8 mouse cellular contexts compared by ENCODE assay signal in genomic region chrX:65734577-65734976, GRCm38 (mm10).
DNase-seq lines count a peak whose midpoint lies in the region; TF ChIP-seq lines count a peak whose summit lies in the region.

No protein-coding gene starts in this region.

- no peak overlapping the region for H3K4me3 ChIP-seq in MEL (ENCODE audit: control insufficient read depth in 1 of 2, insufficient read depth in 1 of 2, low read depth in 2 of 2, low read length in 2 of 2)

- H3K4me1 ChIP-seq in MEL (ENCODE audit: control insufficient read depth in 1 of 2, insufficient read depth in 2 of 2, low read length in 2 of 2): no peaks in the 10 kb centered on the region

- peak; percentile 57 for TF ChIP-seq RAD21 in MEL (IDR thresholded peaks at IDR 0.05; ENCODE audit: low read depth, low read length)

- DNase-seq in cerebellum, adult 9-10 months: peak; percentile 4
- DNase-seq in cerebellum, adult 8-10 months: no peak
- peak; percentile 15 for DNase-seq in layer of hippocampus, adult 11-12 months (ENCODE audit: low spot score)
- no peak for DNase-seq in layer of hippocampus, postnatal 36 days
- peak; percentile 15 for DNase-seq in MEL (ENCODE audit: low read depth, low spot score)
- DNase-seq in layer of hippocampus, adult 9-10 months (ENCODE audit: low spot score): peak; percentile 8
- DNase-seq in thymus, postnatal 0 days (ENCODE audit: low spot score): no peak
- DNase-seq in ovary, postnatal 14 days (ENCODE audit: low spot score): no peak

- H3K27ac ChIP-seq in MEL (ENCODE audit: control insufficient read depth, low read depth, low read length): no peak overlapping the region

- TF ChIP-seq CTCF in MEL (IDR thresholded peaks at IDR 0.05 in 2 of 3, conservative IDR thresholded peaks at IDR 0.05 in 1 of 3; ENCODE audit: control insufficient read depth in 1 of 3, insufficient read depth in 1 of 3, low read depth in 2 of 3, low read length in 3 of 3, poor library complexity in 1 of 3, severe bottlenecking in 1 of 3): peak in 2 of 3 experiments; percentile 14 to 48; a peak in 3 of 6 replicates

- H3K36me3 ChIP-seq in MEL (ENCODE audit: control insufficient read depth in 1 of 2, insufficient read depth in 2 of 2, low read length in 2 of 2): no peaks in the 10 kb centered on the region

- TF ChIP-seq EP300 in MEL (IDR thresholded peaks at IDR 0.05; ENCODE audit: low read depth in 1 of 2, low read length in 2 of 2): no peak

- TF ChIP-seq POLR2A in MEL (IDR thresholded peaks at IDR 0.05; ENCODE audit: control insufficient read depth in 1 of 2, insufficient read depth in 1 of 2, low read depth in 1 of 2, low read length in 2 of 2, poor library complexity in 1 of 2): no peak

- H3K9me3 ChIP-seq in MEL (replicated peaks; ENCODE audit: insufficient read depth, low read length): no peaks in the 10 kb centered on the region

- no peaks in the 10 kb centered on the region for H3K27me3 ChIP-seq in MEL (ENCODE audit: control insufficient read depth in 1 of 2, insufficient read depth in 2 of 2, low read length in 2 of 2)

- H3K79me2 ChIP-seq in MEL (ENCODE audit: control insufficient read depth, insufficient read depth, low read length, poor library complexity): no peaks in the 10 kb centered on the region

- H3K9ac ChIP-seq in MEL (ENCODE audit: control insufficient read depth, low read depth, low read length, poor library complexity, severe bottlenecking): no peak overlapping the region

TF ChIP-seq in MEL, 35 proteins besides CTCF, POLR2A, EP300 and RAD21:
- TF ChIP-seq TAL1 (IDR thresholded peaks at IDR 0.05; ENCODE audit: low read length) (no peak), E2F4 (IDR thresholded peaks at IDR 0.05; ENCODE audit: borderline replicate concordance, low read depth, low read length) (no peak), POLR2AphosphoS5 (IDR thresholded peaks at IDR 0.05; ENCODE audit: borderline replicate concordance, low read depth, low read length) (no peak), GABPA (IDR thresholded peaks at IDR 0.05; ENCODE audit: low read depth, low read length) (no peak), KAT2A (conservative IDR thresholded peaks at IDR 0.05; ENCODE audit: low read depth, low read length) (no peak), ZC3H11A (IDR thresholded peaks at IDR 0.05; ENCODE audit: low read depth, low read length) (peak; percentile 9; the same call in 1 of the 2 replicates), GATA1 (IDR thresholded peaks at IDR 0.05; ENCODE audit: low read depth, low read length) (no peak), MXI1 (IDR thresholded peaks at IDR 0.05; ENCODE audit: low read depth, low read length) (no peak), SMC3 (IDR thresholded peaks at IDR 0.05; ENCODE audit: low read depth, low read length) (peak; percentile 56)

Comparison
In these comparisons a context has a peak if more than half of its experiments do, and no peak if none do; other contexts are left out.
1. DNase-seq: peak in cerebellum, adult 9-10 months (single experiment), layer of hippocampus, adult 11-12 months (single experiment), MEL (single experiment) and layer of hippocampus, adult 9-10 months (single experiment); none in cerebellum, adult 8-10 months (single experiment), layer of hippocampus, postnatal 36 days (0 of 2), thymus, postnatal 0 days (single experiment) and ovary, postnatal 14 days (single experiment).